Mouse (Mus musculus): ENCODE results near the gene Wdpcp. TPM values are rescaled to one million over a fixed set of nuclear protein-coding genes. Genes with fewer than 3 reads are reported as not detected.
"Not testable (repeated sequence)": the region's sequence is repeated elsewhere in the genome, so short reads cannot be mapped to it uniquely, and the experiment has no call there.

Gene Wdpcp
- polyA plus RNA-seq (2021) = 19.3 TPM

GRCm38 (mm10) chr11:21571700-21572381 lies at the start of gene Wdpcp, which contains the start of gene Mdh1:
Gene Wdpcp (plus strand): TSS chr11:21572235.
Gene Mdh1 (minus strand): TSS chr11:21572367.
- in situ Hi-C loops (cut with MboI; ENCODE audit: low pct_unique_long_range_greater_than_20kb) = no loop called here
- ChIA-PET CTCF (no interaction called here), POLR2A (interaction anchor here (0.6 to 1.2 kb wide), 2 partner anchors 9 to 1285 kb away, joined by 3 to 4 read pairs; no protein-coding TSS in a partner anchor)
- ATAC-seq (peak; percentile 99), DNase-seq (ENCODE audit: low read depth, low spot score) (peak; percentile 94)
- no peaks in the 10 kb centered on the region for H3K27me3 ChIP-seq
- TF ChIP-seq CTCF (IDR thresholded peaks at IDR 0.05) = no peak

GRCm38 (mm10) chr11:21528676-21529394 lies 43.2 kb upstream of the Wdpcp start:
- in situ Hi-C loops (cut with MboI; ENCODE audit: low pct_unique_long_range_greater_than_20kb) = no loop called here
- peaks cover 13% of the 10 kb centered on the region for H3K27me3 ChIP-seq
- TF ChIP-seq CTCF (IDR thresholded peaks at IDR 0.05) = no peak
- DNase-seq (ENCODE audit: low read depth, low spot score) = no peak
- POLR2A ChIA-PET = no interaction called here
- CTCF ChIA-PET = no interaction called here
- no peak for ATAC-seq

GRCm38 (mm10) chr11:21530856-21531255 lies 41.2 kb upstream of the Wdpcp start:
- CTCF ChIA-PET; DNase-seq (ENCODE audit: low read depth, low spot score); POLR2A ChIA-PET; in situ Hi-C loops (cut with MboI; ENCODE audit: low pct_unique_long_range_greater_than_20kb); ATAC-seq: not testable (repeated sequence)
- H3K27me3 ChIP-seq = peaks cover 16% of the 10 kb centered on the region

GRCm38 (mm10) chr11:21540072-21540471 lies 32.0 kb upstream of the Wdpcp start:
- POLR2A ChIA-PET = no interaction called here
- DNase-seq (ENCODE audit: low read depth, low spot score) = no peak
- in situ Hi-C loops (cut with MboI; ENCODE audit: low pct_unique_long_range_greater_than_20kb) = no loop called here
- no peaks in the 10 kb centered on the region for H3K27me3 ChIP-seq
- TF ChIP-seq CTCF (IDR thresholded peaks at IDR 0.05) = no peak
- CTCF ChIA-PET = interaction anchor here (0.6 kb wide), 1 partner anchor 10 kb away, joined by 3 read pairs; no protein-coding TSS in a partner anchor
- no peak for ATAC-seq

GRCm38 (mm10) chr11:21540622-21541021 lies 31.4 kb upstream of the Wdpcp start:
- in situ Hi-C loops (cut with MboI; ENCODE audit: low pct_unique_long_range_greater_than_20kb) = no loop called here
- TF ChIP-seq CTCF (IDR thresholded peaks at IDR 0.05) = no peak
- POLR2A ChIA-PET = no interaction called here

GRCm38 (mm10) chr11:21542731-21543130 lies 29.3 kb upstream of the Wdpcp start:
- DNase-seq (ENCODE audit: low read depth, low spot score) = no peak

More at GRCm38 (mm10) chr11:21540622-21541021, 31.4 kb upstream of the Wdpcp start:
- DNase-seq (ENCODE audit: low read depth, low spot score) = no peak
- CTCF ChIA-PET = no interaction called here
- no peaks in the 10 kb centered on the region for H3K27me3 ChIP-seq
- ATAC-seq = no peak

GRCm38 (mm10) chr11:21545021-21545420 lies 27.0 kb upstream of the Wdpcp start:
- no peaks in the 10 kb centered on the region for H3K27me3 ChIP-seq
- TF ChIP-seq CTCF (IDR thresholded peaks at IDR 0.05) = no peak
- ChIA-PET CTCF (no interaction called here), POLR2A (no interaction called here)
- ATAC-seq (no peak), DNase-seq (ENCODE audit: low read depth, low spot score) (no peak)
- in situ Hi-C loops (cut with MboI; ENCODE audit: low pct_unique_long_range_greater_than_20kb) = no loop called here

More at GRCm38 (mm10) chr11:21542731-21543130, 29.3 kb upstream of the Wdpcp start:
- in situ Hi-C loops (cut with MboI; ENCODE audit: low pct_unique_long_range_greater_than_20kb) = no loop called here
- ATAC-seq = no peak
- TF ChIP-seq CTCF (IDR thresholded peaks at IDR 0.05) = no peak
- no peaks in the 10 kb centered on the region for H3K27me3 ChIP-seq
- POLR2A ChIA-PET = no interaction called here
- CTCF ChIA-PET = no interaction called here

- ATAC-seq (no peak), DNase-seq (ENCODE audit: low read depth, low spot score) (no peak)
- no peaks in the 10 kb centered on the region for H3K27me3 ChIP-seq
- POLR2A ChIA-PET = no interaction called here
- no peak for TF ChIP-seq CTCF (IDR thresholded peaks at IDR 0.05)
- CTCF ChIA-PET = no interaction called here
- in situ Hi-C loops (cut with MboI; ENCODE audit: low pct_unique_long_range_greater_than_20kb) = no loop called here
Observed at GRCm38 (mm10) chr11:21545951-21546350, 26.1 kb upstream of the Wdpcp start.

GRCm38 (mm10) chr11:21546671-21547070 lies 25.4 kb upstream of the Wdpcp start:
- in situ Hi-C loops (cut with MboI; ENCODE audit: low pct_unique_long_range_greater_than_20kb) = no loop called here
- no peaks in the 10 kb centered on the region for H3K27me3 ChIP-seq

GRCm38 (mm10) chr11:21547518-21547917 lies 24.5 kb upstream of the Wdpcp start:
- no peak for DNase-seq (ENCODE audit: low read depth, low spot score)
- CTCF ChIA-PET = no interaction called here
- H3K27me3 ChIP-seq = no peaks in the 10 kb centered on the region
- no peak for ATAC-seq
- TF ChIP-seq CTCF (IDR thresholded peaks at IDR 0.05) = no peak
- in situ Hi-C loops (cut with MboI; ENCODE audit: low pct_unique_long_range_greater_than_20kb) = no loop called here
- POLR2A ChIA-PET = no interaction called here

More at GRCm38 (mm10) chr11:21546671-21547070, 25.4 kb upstream of the Wdpcp start:
- TF ChIP-seq CTCF (IDR thresholded peaks at IDR 0.05) = no peak
- ATAC-seq (no peak), DNase-seq (ENCODE audit: low read depth, low spot score) (no peak)
- POLR2A ChIA-PET = no interaction called here
- CTCF ChIA-PET = no interaction called here

- no peak for DNase-seq (ENCODE audit: low read depth, low spot score)
- CTCF ChIA-PET = interaction anchor here (1.6 kb wide), 1 partner anchor 14 kb away, joined by 9 read pairs; no protein-coding TSS in a partner anchor
- in situ Hi-C loops (cut with MboI; ENCODE audit: low pct_unique_long_range_greater_than_20kb) = no loop called here
Observed at GRCm38 (mm10) chr11:21549052-21549451, 23.0 kb upstream of the Wdpcp start.

More at GRCm38 (mm10) chr11:21549052-21549451, 23.0 kb upstream of the Wdpcp start:
- POLR2A ChIA-PET = no interaction called here
- H3K27me3 ChIP-seq = no peaks in the 10 kb centered on the region
- no peak for TF ChIP-seq CTCF (IDR thresholded peaks at IDR 0.05)
- ATAC-seq = no peak
